ENCODE assay signal across 8 mouse cellular contexts in the genomic region with DNA sequence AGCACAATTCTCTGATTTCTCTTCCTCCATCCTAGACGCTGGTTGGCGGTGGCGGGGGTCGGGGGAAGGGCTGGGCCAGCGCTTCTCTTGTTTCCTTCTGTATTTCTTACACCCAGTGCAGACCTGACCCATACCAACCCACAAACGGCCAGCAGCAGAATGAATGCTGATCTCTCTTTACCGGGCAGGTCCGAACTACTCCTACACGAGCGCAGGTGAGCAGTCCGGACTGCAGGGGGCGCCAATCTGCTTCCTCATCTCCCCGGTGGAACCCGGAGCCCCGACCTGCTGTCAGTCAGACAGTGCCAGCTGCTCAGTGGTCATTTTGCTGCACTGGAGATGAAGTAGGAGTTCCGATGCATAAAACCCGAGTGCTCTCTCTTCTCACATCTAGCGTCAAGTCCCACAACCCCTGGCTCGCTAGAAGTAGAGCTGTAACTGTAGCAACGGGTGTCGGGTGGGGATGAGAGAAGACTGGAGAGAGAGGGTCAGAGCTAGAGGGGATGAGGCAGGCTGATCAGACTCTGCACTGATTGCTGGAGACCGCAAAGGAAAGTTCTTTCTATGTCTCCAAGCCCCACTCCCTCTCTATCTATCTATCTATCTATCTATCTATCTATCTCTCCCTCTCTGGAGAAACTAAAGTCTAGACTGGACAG. TPM values are rescaled to one million over a fixed set of nuclear protein-coding genes. Genes with fewer than 3 reads are reported as not detected.
DNase-seq lines count a peak whose midpoint lies in the region; ATAC-seq lines count a peak whose summit lies in the region.

TSS of gene Mc3r (plus strand) at position 387 of the 659 bp plus-strand sequence.

- peak; percentile 77 for ATAC-seq in forebrain, embryonic 15.5 days (replicated peaks)
- ATAC-seq in liver, embryonic 16.5 days (ENCODE audit: low read depth): peak; percentile 76

- peak within 1 kb of the TSS; percentile 29 for H3K4me2 ChIP-seq in forebrain, embryonic 15.5 days (replicated peaks)
- no peak within 1 kb of the TSS for H3K4me2 ChIP-seq in liver, embryonic 16.5 days (ENCODE audit: low read depth, low read length)

- peaks cover 41% of the 10 kb centered on the region for H3K27me3 ChIP-seq in forebrain, embryonic 15.5 days
- H3K27me3 ChIP-seq in liver, embryonic 16.5 days (ENCODE audit: control insufficient read depth, insufficient read depth, low read depth, low read length): peaks cover 21% of the 10 kb centered on the region

- DNase-seq in spleen, postnatal 4 days (ENCODE audit: low spot score in 2 of 2): peak; percentile 63 to 86
- no peak for DNase-seq in spleen, adult 12 weeks (ENCODE audit: low spot score)
- peak; percentile 13 for DNase-seq in cerebellum, adult 11-12 months
- DNase-seq in kidney, postnatal 10 days: peak; percentile 52
- DNase-seq in retina, adult 2 months (ENCODE audit: low read depth, low spot score): peak; percentile 15
- DNase-seq in adipocyte (ENCODE audit: low spot score): no peak

- no peak within 1 kb of the TSS for H3K27ac ChIP-seq in forebrain, embryonic 15.5 days (replicated peaks)
- H3K27ac ChIP-seq in liver, embryonic 16.5 days (ENCODE audit: low read length): no peak within 1 kb of the TSS

- H3K9me3 ChIP-seq in forebrain, embryonic 15.5 days: no peaks in the 10 kb centered on the region
- H3K9me3 ChIP-seq in liver, embryonic 16.5 days (replicated peaks; ENCODE audit: control insufficient read depth, low read length): no peaks in the 10 kb centered on the region

- no peak within 1 kb of the TSS for H3K9ac ChIP-seq in forebrain, embryonic 15.5 days (replicated peaks)
- H3K9ac ChIP-seq in liver, embryonic 16.5 days (ENCODE audit: low read depth, low read length): no peak within 1 kb of the TSS

- H3K36me3 ChIP-seq in forebrain, embryonic 15.5 days: no peaks in the 10 kb centered on the region
- no peaks in the 10 kb centered on the region for H3K36me3 ChIP-seq in liver, embryonic 16.5 days (ENCODE audit: control insufficient read depth, insufficient read depth)

- H3K4me3 ChIP-seq in forebrain, embryonic 15.5 days: 0 out of 2 replicates have a peak within 1 kb of the TSS, but pooled peaks have one; percentile 5
- H3K4me3 ChIP-seq in liver, embryonic 16.5 days (ENCODE audit: low read depth, low read length): no peak within 1 kb of the TSS

- 8% methylated on average over 22 of the region's 22 CpGs for WGBS in forebrain, embryonic 15.5 days
- WGBS in liver, embryonic 16.5 days (ENCODE audit: insufficient replicate concordance): 9% methylated on average over 22 of the region's 22 CpGs

- peaks cover 5% of the 10 kb centered on the region for H3K4me1 ChIP-seq in forebrain, embryonic 15.5 days
- no peaks in the 10 kb centered on the region; the same call in 1 of the 2 replicates for H3K4me1 ChIP-seq in liver, embryonic 16.5 days (ENCODE audit: control insufficient read depth, low read depth, low read length)

RNA-seq across cellular contexts. Expression of gene Mc3r, which starts in this region (rescaled TPM):
- polyA plus RNA-seq in forebrain, embryonic 15.5 days (2015; fragmentation: Nextera tagmentation; extraction: Ambion mirVana): 0.18 and 0.24 TPM in 2 replicates
- 0.04 and 0.06 TPM in 2 replicates for polyA plus RNA-seq in liver, embryonic 16.5 days (2015; fragmentation: Nextera tagmentation; extraction: Ambion mirVana)

Comparison
In these comparisons a context has a peak if more than half of its experiments do, and no peak if none do; other contexts are left out.
1. DNase-seq: peak in spleen, postnatal 4 days (2 of 2), cerebellum, adult 11-12 months (single experiment), kidney, postnatal 10 days (single experiment) and retina, adult 2 months (single experiment); none in spleen, adult 12 weeks (single experiment) and adipocyte (single experiment).
2. Peak in ATAC-seq, H3K4me3 ChIP-seq and H3K4me2 ChIP-seq in forebrain, embryonic 15.5 days; RNA of the gene not detected or under 1 TPM.
3. Peak in ATAC-seq in liver, embryonic 16.5 days; RNA of the gene not detected or under 1 TPM.